In genomic region chr16:92336280-92336679, GRCm38 (mm10) we compare ENCODE assay signal across 8 mouse cellular contexts. TPM values are rescaled to one million over a fixed set of nuclear protein-coding genes. Genes with fewer than 3 reads are reported as not detected.
A peak's percentile ranks its signal among the peaks of the same experiment; 100 is the strongest.
DNase-seq lines count a peak whose midpoint lies in the region; ATAC-seq lines count a peak whose summit lies in the region.
"Had no signal": no experiment of that assay in that cellular context is flagged by ENCODE, and none has a peak within 500 bp of the region (broad histone marks: within the 10 kb centered on the region; RNA-seq: fewer than 3 reads in every experiment).

No protein-coding gene starts in this region.

- no peaks in the 10 kb centered on the region for H3K36me3 ChIP-seq in forebrain, embryonic 13.5 days (ENCODE audit: poor library complexity, severe bottlenecking)
- H3K36me3 ChIP-seq in hindbrain, embryonic 16.5 days (ENCODE audit: control insufficient read depth, insufficient read depth, low read length) = no peaks in the 10 kb centered on the region
- H3K36me3 ChIP-seq: neural tube, embryonic 12.5 days had no signal

- no peak overlapping the region for H3K4me3 ChIP-seq in forebrain, embryonic 13.5 days
- H3K4me3 ChIP-seq in hindbrain, embryonic 16.5 days (ENCODE audit: low read length) = no peak overlapping the region
- H3K4me3 ChIP-seq: neural tube, embryonic 12.5 days had no signal

- peak; percentile 88 for DNase-seq in R1 (ENCODE audit: low read depth, low spot score)
- DNase-seq in layer of hippocampus, postnatal 36 days = peak; percentile 51 to 57
- DNase-seq in right cerebral cortex, postnatal 4 days = peak; percentile 65

- H3K27ac ChIP-seq in forebrain, embryonic 13.5 days = no peak overlapping the region
- H3K27ac ChIP-seq in hindbrain, embryonic 16.5 days (ENCODE audit: low read depth, low read length) = no peak overlapping the region
- H3K27ac ChIP-seq: neural tube, embryonic 12.5 days had no signal

- H3K4me2 ChIP-seq in forebrain, embryonic 13.5 days = no peak overlapping the region
- H3K4me2 ChIP-seq in hindbrain, embryonic 16.5 days (ENCODE audit: low read length) = peak overlapping the region; percentile 25; the same call in 1 of the 2 replicates
- H3K4me2 ChIP-seq: neural tube, embryonic 12.5 days had no signal

- H3K4me1 ChIP-seq in forebrain, embryonic 13.5 days = peaks cover 3% of the 10 kb centered on the region; the same call in 1 of the 2 replicates
- peaks cover 3% of the 10 kb centered on the region for H3K4me1 ChIP-seq in hindbrain, embryonic 16.5 days (ENCODE audit: control insufficient read depth, insufficient read depth, low read depth, low read length)

- H3K9ac ChIP-seq in forebrain, embryonic 13.5 days = no peak overlapping the region
- H3K9ac ChIP-seq in hindbrain, embryonic 16.5 days (ENCODE audit: low read depth, low read length) = no peak overlapping the region
- H3K9ac ChIP-seq: neural tube, embryonic 12.5 days had no signal

- 5% methylated on average over 9 of the region's 9 CpGs for WGBS in forebrain, embryonic 13.5 days
- WGBS in hindbrain, embryonic 16.5 days = 5% methylated on average over 9 of the region's 9 CpGs

- no peaks in the 10 kb centered on the region for H3K9me3 ChIP-seq in forebrain, embryonic 13.5 days (replicated peaks)
- no peaks in the 10 kb centered on the region for H3K9me3 ChIP-seq in hindbrain, embryonic 16.5 days (ENCODE audit: control insufficient read depth, low read length)
- H3K9me3 ChIP-seq: neural tube, embryonic 12.5 days had no signal

- ATAC-seq in cerebellum, adult (ENCODE audit: insufficient number of reproducible peaks, low FRiP score, low TSS enrichment) = peak; percentile 60
- ATAC-seq in forebrain, embryonic 13.5 days = peak; percentile 59; the same call in 1 of the 2 replicates
- ATAC-seq in hindbrain, embryonic 16.5 days = peak; percentile 48; the same call in 1 of the 2 replicates
- peak; percentile 64 for ATAC-seq in megakaryocyte-erythroid progenitor cell, adult 5-6 weeks (replicated peaks; ENCODE audit: low FRiP score, low TSS enrichment, poor library complexity, severe bottlenecking)

- peaks cover 4% of the 10 kb centered on the region; the same call in 1 of the 2 replicates for H3K27me3 ChIP-seq in forebrain, embryonic 13.5 days
- no peaks in the 10 kb centered on the region for H3K27me3 ChIP-seq in hindbrain, embryonic 16.5 days (replicated peaks; ENCODE audit: control insufficient read depth, insufficient read depth, low read length)
- H3K27me3 ChIP-seq: neural tube, embryonic 12.5 days had no signal

RNA-seq across cellular contexts. Expression of gene Fam243, which starts 15.0 kb away (rescaled TPM):
- 0.10 TPM in 1 of 2 replicates, not detected in the other for polyA plus RNA-seq in forebrain, embryonic 13.5 days (2015; fragmentation: Nextera tagmentation; extraction: Ambion mirVana)
- polyA plus RNA-seq in hindbrain, embryonic 16.5 days (2015; fragmentation: Nextera tagmentation; extraction: Ambion mirVana) = not detected in 2 replicates
- not detected for total RNA-seq in layer of hippocampus, postnatal 36 days (2021)
- not detected in 2 replicates for total RNA-seq in megakaryocyte-erythroid progenitor cell, adult 5-6 weeks (2014; fragmentation: Nextera tagmentation)
- total RNA-seq in megakaryocyte-erythroid progenitor cell, adult 5-6 weeks (2017) = not detected in 2 replicates
- polyA plus RNA-seq: neural tube, embryonic 12.5 days had no signal

RNA-seq across cellular contexts. Expression of gene Kcne1, which starts 23.0 kb away (rescaled TPM):
- polyA plus RNA-seq in forebrain, embryonic 13.5 days (2015; fragmentation: Nextera tagmentation; extraction: Ambion mirVana) = not detected in 2 replicates
- 0.19 and 0.28 TPM in 2 replicates for polyA plus RNA-seq in hindbrain, embryonic 16.5 days (2015; fragmentation: Nextera tagmentation; extraction: Ambion mirVana)
- not detected for total RNA-seq in layer of hippocampus, postnatal 36 days (2021)
- total RNA-seq in megakaryocyte-erythroid progenitor cell, adult 5-6 weeks (2014; fragmentation: Nextera tagmentation) = not detected in 2 replicates
- not detected in 2 replicates for total RNA-seq in megakaryocyte-erythroid progenitor cell, adult 5-6 weeks (2017)
- polyA plus RNA-seq: neural tube, embryonic 12.5 days had no signal

RNA-seq across cellular contexts. Expression of gene Smim11, which starts 35.2 kb away (rescaled TPM):
- 123 and 144 TPM in 2 replicates for polyA plus RNA-seq in forebrain, embryonic 13.5 days (2015; fragmentation: Nextera tagmentation; extraction: Ambion mirVana)
- 55.4 and 57.7 TPM in 2 replicates for polyA plus RNA-seq in hindbrain, embryonic 16.5 days (2015; fragmentation: Nextera tagmentation; extraction: Ambion mirVana)
- 10 to 100 TPM; 20.2 to 21.4 TPM for total RNA-seq in layer of hippocampus, postnatal 36 days (2021)
- 83.4 and 84.1 TPM in 2 replicates for total RNA-seq in megakaryocyte-erythroid progenitor cell, adult 5-6 weeks (2014; fragmentation: Nextera tagmentation)
- total RNA-seq in megakaryocyte-erythroid progenitor cell, adult 5-6 weeks (2017) = 161 and 180 TPM in 2 replicates

RNA-seq across cellular contexts. Expression of gene Kcne2, which starts 44.1 kb away (rescaled TPM):
- 9.7 and 16.4 TPM in 2 replicates for polyA plus RNA-seq in forebrain, embryonic 13.5 days (2015; fragmentation: Nextera tagmentation; extraction: Ambion mirVana)
- 35.1 and 37.2 TPM in 2 replicates for polyA plus RNA-seq in hindbrain, embryonic 16.5 days (2015; fragmentation: Nextera tagmentation; extraction: Ambion mirVana)
- 1 to 10 TPM in 1 of 2 experiments, not detected in 1; 1.3 TPM for total RNA-seq in layer of hippocampus, postnatal 36 days (2021)
- total RNA-seq in megakaryocyte-erythroid progenitor cell, adult 5-6 weeks (2014; fragmentation: Nextera tagmentation) = not detected in 2 replicates
- not detected in 2 replicates for total RNA-seq in megakaryocyte-erythroid progenitor cell, adult 5-6 weeks (2017)
